ENCODE assay signal across 29 mouse cellular contexts in genomic region chr5:123964208-123964607, GRCm38 (mm10). TPM values are rescaled to one million over a fixed set of nuclear protein-coding genes. Genes with fewer than 3 reads are reported as not detected.
"Had no signal": no experiment of that assay in that cellular context is flagged by ENCODE, and none has a peak within 500 bp of the region (broad histone marks: within the 10 kb centered on the region; RNA-seq: fewer than 3 reads in every experiment).

No protein-coding gene starts in this region.

- H3K36me3 ChIP-seq: heart, embryonic 10.5 days; heart, embryonic 12.5 days; hindbrain, embryonic 10.5 days; hindbrain, embryonic 12.5 days; kidney, embryonic 15.5 days; limb, embryonic 10.5 days; limb, embryonic 12.5 days had no signal

- DNase-seq: forebrain, postnatal 0 days; gastrocnemius, postnatal 14 days; gastrocnemius, postnatal 36 days; heart, adult 11 months; heart, adult 2 months; heart, postnatal 10 days; heart, postnatal 4 days; kidney, adult 11 months; kidney, adult 2 months; kidney, adult 9 months; kidney, postnatal 10 days; kidney, postnatal 4 days; layer of hippocampus, adult 9-11 months; layer of hippocampus, postnatal 36 days; liver had no signal

- H3K27me3 ChIP-seq: heart, embryonic 12.5 days; hindbrain, embryonic 12.5 days; kidney, embryonic 15.5 days; limb, embryonic 12.5 days had no signal

- H3K4me3 ChIP-seq: heart, adult 2 months; heart, embryonic 10.5 days; heart, embryonic 12.5 days; hindbrain, embryonic 10.5 days; hindbrain, embryonic 12.5 days; kidney, embryonic 15.5 days; layer of hippocampus, adult 2 months; limb, embryonic 10.5 days; limb, embryonic 12.5 days had no signal

- H3K9ac ChIP-seq: forebrain, postnatal 0 days; heart, embryonic 12.5 days; hindbrain, embryonic 12.5 days; hindbrain, embryonic 14.5 days; kidney, embryonic 15.5 days; limb, embryonic 12.5 days had no signal

- H3K9me3 ChIP-seq: heart, embryonic 10.5 days; heart, embryonic 12.5 days; hindbrain, embryonic 10.5 days; hindbrain, embryonic 12.5 days; kidney, embryonic 15.5 days; limb, embryonic 10.5 days; limb, embryonic 12.5 days had no signal

- H3K27ac ChIP-seq: heart, adult 2 months; heart, embryonic 10.5 days; hindbrain, embryonic 10.5 days; hindbrain, embryonic 12.5 days; hindbrain, embryonic 14.5 days; kidney, embryonic 15.5 days; layer of hippocampus, adult 2 months; limb, embryonic 10.5 days; limb, embryonic 12.5 days had no signal

- H3K4me2 ChIP-seq: heart, embryonic 12.5 days; hindbrain, embryonic 12.5 days; hindbrain, embryonic 14.5 days; kidney, embryonic 15.5 days; limb, embryonic 12.5 days; liver, embryonic 11.5 days had no signal

- H3K4me1 ChIP-seq: hindbrain, embryonic 12.5 days; limb, embryonic 10.5 days; limb, embryonic 12.5 days had no signal

- ATAC-seq: forebrain, postnatal 0 days; hindbrain, embryonic 16.5 days; inflammation-experienced regulatory T-cells, adult 6 months had no signal

RNA-seq across cellular contexts. Expression of gene Gm43518, which starts 37.0 kb away (rescaled TPM):
- total RNA-seq: gastrocnemius, adult 18-20 months; left cerebral cortex, postnatal 14 days had no signal
- polyA plus RNA-seq: heart, adult 2 months had no signal
